Mouse (Mus musculus): ENCODE measurements around the gene Ap1g1.
A peak's percentile ranks its signal among the peaks of the same experiment; 100 is the strongest.

Gene Ap1g1

DNA sequence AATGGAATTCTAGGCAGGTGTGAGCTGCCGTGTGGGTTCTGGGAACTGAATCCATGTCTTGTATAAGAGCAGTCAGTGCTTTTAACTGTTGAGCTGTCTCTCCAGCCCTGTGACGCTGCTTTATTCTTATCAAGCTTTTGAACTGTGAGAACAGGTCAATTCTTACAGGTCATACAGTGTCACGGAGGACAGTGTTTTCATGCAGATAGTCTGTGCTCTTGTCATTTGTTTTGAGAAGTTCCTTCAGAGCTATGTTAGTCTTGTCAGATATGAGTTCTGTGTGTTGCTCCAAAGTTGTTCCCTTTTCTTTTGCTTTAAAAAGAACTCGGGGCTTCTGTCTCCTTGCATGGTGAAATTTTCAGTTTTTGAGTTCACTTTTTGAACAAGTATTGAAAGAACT, 2.2 kb downstream of the Ap1g1 start:
- DNase-seq (ENCODE audit: low read depth, low spot score) = no peak

- DNase-seq (ENCODE audit: low read depth, low spot score) = no peak
Measured at GRCm38 (mm10) chr8:109790938-109791337, 12.6 kb downstream of the Ap1g1 start.

- DNase-seq (ENCODE audit: low read depth, low spot score) = no peak
Measured at GRCm38 (mm10) chr8:109795166-109795565, 16.8 kb downstream of the Ap1g1 start.

DNA sequence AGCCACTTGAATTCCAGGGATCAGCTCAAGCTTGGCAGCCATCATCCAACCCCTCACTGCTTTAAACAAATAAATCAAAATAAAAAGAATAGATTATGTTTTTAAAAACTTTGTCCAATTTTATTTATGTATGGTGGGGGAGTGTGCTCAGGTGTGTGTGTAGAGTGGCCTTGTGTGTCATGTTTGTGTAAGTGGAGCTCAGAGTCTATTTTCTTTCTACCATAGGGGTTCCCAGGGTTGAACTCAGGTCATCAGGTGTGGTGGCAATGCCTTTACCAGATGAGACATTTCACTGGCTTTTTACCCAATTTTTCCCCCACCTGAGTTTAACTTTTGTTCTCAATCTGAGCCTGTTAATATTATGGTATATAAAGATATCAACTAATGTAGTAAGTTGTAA, 20.4 kb downstream of the Ap1g1 start:
- DNase-seq (ENCODE audit: low read depth, low spot score) = no peak

DNA sequence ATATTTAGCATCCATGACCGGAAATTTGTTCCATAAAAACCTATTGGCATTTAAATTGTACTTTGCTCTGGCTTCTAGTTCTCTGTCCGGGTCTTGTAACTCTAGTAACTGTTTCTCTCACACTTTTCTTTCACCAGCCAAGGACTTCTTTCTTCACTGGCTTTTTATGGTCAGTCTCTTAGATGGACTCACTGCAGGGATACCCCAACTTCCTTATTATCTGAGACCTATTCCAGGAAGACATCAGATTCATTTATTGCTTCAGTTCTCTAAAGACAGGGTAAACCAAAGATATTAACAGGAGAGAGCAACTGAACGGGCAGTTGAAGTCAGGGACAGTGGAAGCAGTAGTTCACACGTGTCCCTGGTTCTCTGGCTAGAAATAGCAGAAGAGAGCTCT, 20.9 kb downstream of the Ap1g1 start:
- DNase-seq (ENCODE audit: low read depth, low spot score) = no peak

- no peak for DNase-seq (ENCODE audit: low read depth, low spot score)
Measured at GRCm38 (mm10) chr8:109800325-109800724, 22.0 kb downstream of the Ap1g1 start.

DNA sequence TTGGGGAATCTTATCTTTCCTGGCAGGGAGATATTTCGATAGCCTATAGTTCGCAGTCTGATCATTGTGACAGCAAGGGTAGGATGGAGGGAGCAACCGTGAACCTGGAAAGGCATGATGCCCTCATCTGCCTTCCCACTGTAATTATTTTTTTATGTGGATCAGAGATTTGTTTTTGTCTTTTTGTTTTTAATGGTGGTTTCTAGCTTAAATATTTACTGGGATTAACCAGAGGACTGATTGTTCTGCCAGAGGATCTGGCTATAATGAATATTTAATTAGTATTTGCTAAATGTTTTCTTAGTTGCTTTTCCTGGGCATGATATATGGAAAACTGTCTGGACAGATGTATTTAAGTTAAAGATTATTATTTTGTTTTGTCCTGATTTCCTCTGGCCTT, 24.9 kb downstream of the Ap1g1 start:
- DNase-seq (ENCODE audit: low read depth, low spot score) = no peak

GRCm38 (mm10) chr8:109803801-109804200, 25.4 kb downstream of the Ap1g1 start:
- DNase-seq (ENCODE audit: low read depth, low spot score) = no peak

GRCm38 (mm10) chr8:109806522-109806921, 28.2 kb downstream of the Ap1g1 start:
- no peak for DNase-seq (ENCODE audit: low read depth, low spot score)

DNA sequence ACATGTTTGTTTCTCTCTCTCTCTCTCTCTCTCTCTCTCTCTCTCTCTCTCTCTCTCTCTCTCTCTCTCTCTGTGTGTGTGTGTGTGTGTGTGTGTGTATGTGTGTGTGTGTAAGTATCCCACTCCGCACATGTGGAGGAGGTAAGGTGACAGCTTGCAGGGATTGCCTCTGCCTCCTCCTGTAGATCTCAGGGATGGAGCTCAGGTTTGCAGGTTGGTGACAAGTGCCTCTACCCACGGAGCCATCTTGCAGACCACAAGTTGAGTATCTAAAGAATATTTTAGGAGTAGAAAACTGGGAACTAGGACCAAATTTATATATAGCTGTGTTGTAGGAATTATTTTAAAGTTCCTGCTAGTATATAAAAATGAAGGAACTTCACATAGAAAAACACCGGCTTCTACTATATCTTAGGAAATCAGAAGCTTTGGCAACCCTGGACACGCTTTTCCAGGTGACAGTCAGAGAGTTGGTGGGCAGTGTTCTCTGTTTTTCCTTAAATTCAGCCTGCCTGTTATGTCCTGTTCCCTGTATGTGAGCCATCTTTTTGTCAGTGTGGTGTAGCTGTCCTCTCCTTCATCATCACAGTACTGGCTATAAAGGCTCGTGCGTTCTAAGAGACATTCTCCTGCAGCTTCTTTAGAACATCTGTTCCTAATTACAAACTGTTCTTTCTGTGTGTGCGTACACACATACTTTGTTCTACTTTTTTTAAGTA, 29.2 kb downstream of the Ap1g1 start:
- DNase-seq (ENCODE audit: low read depth, low spot score) = no peak

DNA sequence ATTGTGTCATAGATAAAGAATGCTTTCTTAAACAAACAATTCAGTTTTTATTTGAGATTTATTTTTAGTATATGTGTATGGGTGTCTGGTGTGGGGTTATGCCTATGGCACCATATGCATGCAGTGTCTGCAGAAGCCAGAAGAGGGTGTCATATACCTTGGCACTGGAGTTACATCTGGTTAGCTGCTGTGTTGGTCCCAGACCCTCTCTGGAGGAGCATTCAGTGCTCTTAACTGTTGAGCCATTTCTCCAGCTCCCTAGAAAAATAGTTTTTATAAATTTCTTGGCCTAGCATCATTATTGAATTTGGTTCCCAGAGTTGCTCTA, 29.7 kb downstream of the Ap1g1 start:
- peak; percentile 4 for DNase-seq (ENCODE audit: low read depth, low spot score)

- DNase-seq (ENCODE audit: low read depth, low spot score) = no peak
Measured at GRCm38 (mm10) chr8:109810434-109810833, 32.1 kb downstream of the Ap1g1 start.

- no peak for DNase-seq (ENCODE audit: low read depth, low spot score)
Measured at GRCm38 (mm10) chr8:109815268-109815667, 36.9 kb downstream of the Ap1g1 start.

- DNase-seq (ENCODE audit: low read depth, low spot score) = no peak
Measured at GRCm38 (mm10) chr8:109817933-109818332, 39.6 kb downstream of the Ap1g1 start.

GRCm38 (mm10) chr8:109823561-109823960, 45.2 kb downstream of the Ap1g1 start:
- no peak for DNase-seq (ENCODE audit: low read depth, low spot score)

GRCm38 (mm10) chr8:109839822-109840221, 61.5 kb downstream of the Ap1g1 start:
- DNase-seq (ENCODE audit: low read depth, low spot score) = no peak

- no peak for DNase-seq (ENCODE audit: low read depth, low spot score)
Measured at GRCm38 (mm10) chr8:109842468-109842867, 64.1 kb downstream of the Ap1g1 start.

- DNase-seq (ENCODE audit: low read depth, low spot score) = no peak
Measured at GRCm38 (mm10) chr8:109847866-109848265, 69.5 kb downstream of the Ap1g1 start.

DNA sequence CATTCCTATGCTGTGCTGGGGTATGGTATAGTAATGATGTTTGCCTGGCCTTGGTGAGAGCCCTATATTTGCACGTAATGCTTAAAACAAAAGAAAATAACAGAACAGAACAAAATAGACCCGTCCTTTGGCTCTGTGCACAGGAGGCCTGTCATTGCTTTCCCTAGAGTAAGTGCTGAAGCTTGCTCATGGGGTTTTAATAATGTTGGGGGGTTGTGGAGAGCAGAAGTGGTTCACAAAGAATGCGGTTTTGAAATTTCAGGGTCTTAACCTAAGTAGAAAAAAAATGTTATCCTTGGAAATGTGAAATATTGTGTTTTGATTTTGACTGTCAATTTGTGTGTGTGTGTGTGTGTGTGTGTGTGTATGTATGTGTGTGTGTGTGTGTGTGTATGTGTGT, 70.6 kb downstream of the Ap1g1 start:
- DNase-seq (ENCODE audit: low read depth, low spot score) = no peak

DNA sequence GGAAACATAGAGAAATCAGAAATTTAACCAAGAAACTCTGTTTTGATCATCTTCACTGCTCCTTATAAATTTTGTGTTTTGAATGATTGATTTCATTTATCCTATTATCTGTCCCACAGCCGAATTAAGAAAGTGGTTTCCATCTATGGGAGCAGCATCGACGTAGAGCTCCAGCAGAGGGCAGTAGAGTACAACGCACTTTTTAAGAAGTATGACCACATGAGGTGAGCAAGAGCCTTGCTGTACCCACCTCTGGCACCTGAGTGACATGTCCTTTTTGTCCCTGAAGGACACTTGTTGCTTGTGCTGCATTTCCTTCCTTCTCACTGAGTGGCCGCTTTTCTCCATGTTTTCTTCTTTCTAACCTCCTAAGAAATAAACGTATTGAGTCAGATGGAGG, 75.1 kb downstream of the Ap1g1 start:
- DNase-seq (ENCODE audit: low read depth, low spot score) = peak; percentile 88

DNA sequence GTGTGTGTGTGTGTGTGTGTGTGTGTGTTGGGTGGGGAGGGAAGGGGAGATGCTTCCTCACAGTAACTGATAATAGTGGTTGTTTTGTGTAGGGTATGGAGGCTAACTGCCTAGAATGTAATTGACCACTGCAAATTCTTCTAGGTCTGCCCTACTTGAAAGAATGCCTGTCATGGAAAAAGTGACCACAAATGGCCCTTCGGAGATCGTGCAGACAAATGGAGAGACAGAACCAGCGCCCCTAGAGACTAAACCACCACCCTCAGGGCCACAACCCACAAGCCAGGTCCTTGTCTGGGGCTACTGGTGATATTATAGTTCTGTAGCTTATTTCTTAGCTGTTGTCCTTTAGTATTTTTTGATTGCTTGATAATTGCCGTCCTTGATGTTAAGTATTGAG, 76.2 kb downstream of the Ap1g1 start:
- no peak for DNase-seq (ENCODE audit: low read depth, low spot score)

DNA sequence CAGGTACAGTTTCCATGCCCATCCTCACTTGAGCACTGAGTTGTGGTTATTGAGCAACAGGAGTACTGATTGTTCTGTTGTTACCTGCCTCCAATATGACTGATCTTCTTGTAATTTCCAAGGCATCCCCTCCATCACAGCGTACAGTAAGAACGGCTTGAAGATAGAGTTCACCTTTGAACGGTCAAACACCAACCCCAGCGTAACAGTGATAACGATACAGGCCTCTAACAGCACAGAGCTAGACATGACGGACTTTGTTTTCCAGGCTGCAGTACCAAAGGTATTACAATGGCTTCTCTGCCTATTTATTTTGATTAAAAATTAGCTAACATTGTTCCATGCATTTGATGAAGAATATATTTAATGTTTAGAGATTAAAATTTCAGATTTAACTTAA, 77.1 kb downstream of the Ap1g1 start:
- DNase-seq (ENCODE audit: low read depth, low spot score) = no peak

DNA sequence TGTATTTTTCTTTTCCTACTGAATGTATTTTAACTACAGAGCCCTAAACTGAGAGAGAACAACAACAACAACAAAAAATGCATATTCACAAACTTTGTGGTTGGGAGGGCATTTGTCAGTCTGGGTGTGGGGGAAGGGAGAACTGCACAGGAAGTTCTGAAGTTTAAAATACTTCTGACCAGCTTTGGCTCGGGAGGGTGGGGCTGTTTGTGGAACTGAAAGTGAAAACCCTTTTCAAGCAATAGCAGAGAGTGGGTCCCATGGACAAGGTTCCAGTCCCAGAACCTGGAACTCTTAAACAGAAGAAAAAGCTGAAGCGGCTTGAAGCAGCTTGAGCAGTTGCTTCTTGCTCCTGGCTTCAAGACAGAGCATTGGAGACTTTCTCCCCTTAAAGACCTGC, 85.0 kb downstream of the Ap1g1 start:
- DNase-seq (ENCODE audit: low read depth, low spot score) = peak; percentile 57

- no peak for DNase-seq (ENCODE audit: low read depth, low spot score)
Measured at GRCm38 (mm10) chr8:109864798-109865197, 86.4 kb downstream of the Ap1g1 start.
